Comparison of ENCODE assay signal across 10 mouse cellular contexts in genomic region chr16:64166036-64166435, GRCm38 (mm10).
DNase-seq lines count a peak whose midpoint lies in the region.
"Had no signal": no experiment of that assay in that cellular context is flagged by ENCODE, and none has a peak within 500 bp of the region (broad histone marks: within the 10 kb centered on the region; RNA-seq: fewer than 3 reads in every experiment).

No protein-coding gene starts in this region.

- peak; percentile 2 for DNase-seq in cerebellum, adult 11 months
- DNase-seq in cerebellum, adult 8-10 months, result no peak
- peak; percentile 5 for DNase-seq in left cerebral cortex, postnatal 4 days
- no peak for DNase-seq in left cerebral cortex, postnatal 14 days (ENCODE audit: low spot score in 2 of 2)
- peak; percentile 6 for DNase-seq in cerebellum, adult 9-10 months
- peak; percentile 7 to 20 for DNase-seq in cerebellum, postnatal 36 days
- no peak for DNase-seq in MN1 (ENCODE audit: low spot score)
- DNase-seq: gastrocnemius, postnatal 10 days; heart, adult 18-20 months; kidney, adult 8-10 months had no signal

- intact Hi-C loops in left cerebral cortex, postnatal 4 days (cut with DNase I), result no loop called here
- intact Hi-C loops in left cerebral cortex, postnatal 14 days (cut with DNase I), result no loop called here

Comparison
In these comparisons a context has a peak if more than half of its experiments do, and no peak if none do; other contexts are left out.
1. DNase-seq: peak in cerebellum, adult 11 months (single experiment), left cerebral cortex, postnatal 4 days (single experiment), cerebellum, adult 9-10 months (single experiment) and cerebellum, postnatal 36 days (2 of 2); none in cerebellum, adult 8-10 months (single experiment), left cerebral cortex, postnatal 14 days (0 of 2) and MN1 (single experiment).